Mouse (Mus musculus) gastrocnemius, adult 2 months (tissue): Measurements from ENCODE around the gene Col20a1. TPM values are rescaled to one million over a fixed set of nuclear protein-coding genes. Genes with fewer than 3 reads are reported as not detected.

ENCODE experiments used
- DNase-seq: peaks from one replicate; pipeline ENCODE4 v3.0.0; 2022
- H3K27ac ChIP-seq: fragments of 200-600 bp; 2 replicates; pipeline ENCODE4 v1.8.1; 2022; ENCODE audit warnings: mild to moderate bottlenecking
- H3K4me3 ChIP-seq: fragments of 200-600 bp; 2 replicates; pipeline ENCODE4 v1.8.1; 2022; ENCODE audit warnings: mild to moderate bottlenecking, moderate library complexity
- CTCF ChIP-seq: fragments of 200-600 bp; IDR thresholded peaks from 2 replicates; pipeline ENCODE4 v1.8.1; 2022; ENCODE audit warnings: antibody characterized with exemption, mild to moderate bottlenecking, moderate library complexity
- intact Hi-C: fragments of 180-260 bp; cut with DNase I; formaldehyde crosslinking; loops from one replicate; pipeline ENCODE4 v1.15.1; 2025
- total RNA-seq, 2 experiments: library from RNA; stranded (reverse); gene quantifications; 2 replicates each; pipeline ENCODE4 v1.2.3; 2021

Gene Col20a1
- total RNA-seq, 2 experiments from 2014 or later: 1.1 to 2.3 TPM

DNA sequence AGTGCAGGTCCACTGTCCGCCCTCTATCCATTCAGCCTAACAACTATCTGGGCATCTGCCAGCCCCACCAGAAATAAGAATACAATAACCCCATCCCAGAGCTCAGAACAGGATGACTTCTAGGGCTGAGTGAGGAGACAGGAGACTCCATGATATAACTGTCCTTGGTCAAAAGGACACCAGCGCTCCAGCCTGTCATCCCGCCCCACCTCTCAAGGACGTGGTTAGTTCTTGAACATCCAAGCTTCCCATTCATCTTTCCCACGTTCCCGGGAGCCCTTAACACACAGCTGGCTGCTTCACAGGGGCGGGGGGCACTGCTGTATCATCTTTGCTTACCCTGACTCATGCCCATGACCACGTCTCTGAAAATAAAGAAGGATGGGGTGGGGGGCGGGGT, 62.7 kb downstream of the Col20a1 start:
- no peak for TF ChIP-seq CTCF
- no peak for DNase-seq
- H3K4me3 ChIP-seq: no peak overlapping the region
- intact Hi-C loops: no loop called here
- H3K27ac ChIP-seq: no peak overlapping the region

DNA sequence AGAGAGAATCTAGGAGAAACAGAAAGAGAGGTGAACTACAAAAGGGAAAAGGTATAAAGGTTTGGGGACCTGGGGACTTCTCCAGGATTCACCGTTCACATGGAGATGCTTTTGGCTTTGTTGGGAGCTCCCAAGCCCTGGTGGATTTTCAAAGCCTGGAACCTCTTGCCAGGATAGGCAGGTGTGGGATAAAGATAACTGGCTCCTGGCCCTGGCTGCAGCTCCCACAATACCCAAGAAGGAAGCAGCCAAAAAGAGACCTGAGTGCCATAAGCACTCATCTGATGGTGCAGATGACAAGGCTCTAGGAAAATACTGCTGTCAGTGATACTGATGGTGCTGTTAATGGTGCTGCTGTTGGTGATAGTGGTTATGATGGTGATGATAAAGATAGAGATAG, 65.8 kb downstream of the Col20a1 start:
- intact Hi-C loops: no loop called here
- DNase-seq: no peak
- H3K27ac ChIP-seq: no peak overlapping the region
- no peak for TF ChIP-seq CTCF
- H3K4me3 ChIP-seq: no peak overlapping the region

DNA sequence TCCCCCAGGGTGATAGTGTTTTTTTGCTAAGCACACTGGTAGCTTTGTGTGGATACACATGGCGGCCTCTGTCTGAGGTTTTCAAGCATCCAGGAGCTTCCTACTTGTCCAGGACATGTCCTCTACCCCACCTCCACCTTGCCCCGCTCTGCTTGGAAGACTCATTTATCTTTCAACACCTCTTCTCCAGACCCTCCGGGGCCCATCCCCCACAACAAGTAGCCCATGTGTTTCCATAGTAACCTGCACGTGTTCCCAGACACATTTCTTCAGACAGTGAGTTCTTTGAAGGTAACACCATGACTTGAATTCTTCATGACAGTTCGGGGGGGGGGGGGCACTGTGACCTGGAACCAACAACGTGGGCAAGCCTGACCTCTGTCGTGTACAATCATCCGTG, 71.0 kb downstream of the Col20a1 start:
- H3K27ac ChIP-seq: no peak overlapping the region
- H3K4me3 ChIP-seq: no peak overlapping the region
- DNase-seq: no peak
- TF ChIP-seq CTCF: no peak
- intact Hi-C loops: no loop called here

DNA sequence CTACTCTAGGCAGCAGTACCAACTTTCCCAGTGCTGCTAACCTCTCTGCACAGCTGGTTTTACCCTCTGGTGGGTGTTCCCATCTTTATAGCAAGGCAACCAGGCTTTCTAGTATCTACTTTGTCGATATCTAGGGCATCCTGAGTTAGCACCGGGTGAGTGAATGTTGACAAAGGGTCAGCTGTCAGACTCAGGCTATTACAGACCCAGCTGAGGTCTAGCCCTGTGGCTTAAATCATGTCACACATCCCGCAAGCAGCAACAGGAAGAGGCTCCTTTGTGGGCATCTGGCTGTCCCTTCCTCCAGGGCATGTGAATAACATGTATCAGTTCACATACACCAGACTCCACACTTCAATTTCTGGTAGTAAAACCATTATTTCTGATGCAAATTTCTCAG, 71.9 kb downstream of the Col20a1 start:
- DNase-seq: no peak
- H3K27ac ChIP-seq: no peak overlapping the region
- intact Hi-C loops: no loop called here
- H3K4me3 ChIP-seq: no peak overlapping the region
- TF ChIP-seq CTCF: no peak

DNA sequence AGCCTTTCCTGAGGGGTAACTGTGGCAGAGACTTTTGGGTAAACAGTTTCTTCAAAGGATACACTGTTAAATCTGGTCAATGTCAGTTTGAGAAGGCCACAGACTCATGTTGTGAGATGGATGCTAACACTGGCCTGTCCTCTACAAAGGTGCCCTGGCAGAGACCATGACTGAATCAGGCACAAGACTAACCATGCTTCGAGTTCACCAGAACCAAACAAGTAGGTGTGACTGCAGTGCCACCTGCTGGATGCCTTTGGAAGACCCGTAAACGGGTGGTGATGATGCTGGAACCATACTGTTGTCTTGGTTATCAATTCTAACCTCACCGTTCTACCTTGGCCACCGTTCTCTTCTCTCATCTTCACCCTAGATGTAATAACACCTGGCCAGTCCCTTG, 73.8 kb downstream of the Col20a1 start:
- Histone ChIP-seq H3K27ac (no peak overlapping the region), H3K4me3 (no peak overlapping the region)
- intact Hi-C loops: loop anchor here (1.0 to 2.0 kb wide), 2 partner anchors 64 to 135 kb away; no protein-coding TSS in a partner anchor
- TF ChIP-seq CTCF: peak; percentile 89
- peak; percentile 81 for DNase-seq

DNA sequence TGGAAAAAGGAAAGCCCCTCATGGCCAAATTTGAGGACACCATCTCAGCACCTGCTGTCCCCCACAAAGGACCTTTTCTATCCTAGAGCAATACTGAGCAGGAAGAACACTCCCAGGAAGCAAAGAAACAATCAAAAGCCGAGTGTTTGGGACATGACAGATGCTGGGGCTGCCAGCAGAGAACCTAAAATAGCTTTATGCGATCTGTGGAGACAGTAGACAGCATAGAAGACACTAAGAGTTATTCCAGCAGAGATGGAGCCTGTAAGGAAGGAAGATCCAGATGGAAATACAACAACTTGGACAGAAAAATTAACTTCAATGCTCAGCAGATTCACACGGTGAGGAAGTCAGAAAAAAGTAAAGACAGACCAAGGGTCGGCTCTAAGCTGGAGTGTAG, 79.5 kb downstream of the Col20a1 start:
- H3K27ac ChIP-seq: no peak overlapping the region
- intact Hi-C loops: no loop called here
- DNase-seq: no peak
- no peak for TF ChIP-seq CTCF
- H3K4me3 ChIP-seq: no peak overlapping the region

Other genes with a start within 250 kb of the Col20a1 start
- not detected for gene Bhlhe23, start 209.6 kb upstream of the Col20a1 start, total RNA-seq
- gene Ythdf1, start 65.6 kb upstream of the Col20a1 start, total RNA-seq: 10 to 100 TPM; 41.9 to 42.1 TPM
- not detected for gene Birc7, start 57.5 kb upstream of the Col20a1 start, total RNA-seq
- gene Nkain4, start 31.8 kb upstream of the Col20a1 start, total RNA-seq: under 1 TPM in 1 of 2 experiments, not detected in 1; 0.78 TPM
- 10 to 100 TPM; 32.5 to 38.5 TPM for gene Arfgap1, start 19.3 kb upstream of the Col20a1 start, total RNA-seq
- not detected for gene Chrna4, start 57.0 kb downstream of the Col20a1 start, total RNA-seq
- gene Kcnq2, start 148.8 kb downstream of the Col20a1 start, total RNA-seq: not detected
- gene Eef1a2, start 170.5 kb downstream of the Col20a1 start, total RNA-seq: 1,000 to 10,000 TPM; 2,005 to 2,177 TPM
- gene Ppdpf, start 200.7 kb downstream of the Col20a1 start, total RNA-seq: 10 to 100 TPM; 39.1 to 46.2 TPM
- not detected for gene Ptk6, start 216.3 kb downstream of the Col20a1 start, total RNA-seq
- under 1 TPM; 0.17 to 0.28 TPM for gene Srms, start 226.7 kb downstream of the Col20a1 start, total RNA-seq
- not detected for gene Fndc11, start 233.5 kb downstream of the Col20a1 start, total RNA-seq